Mouse (Mus musculus) myocyte (in vitro differentiated cells): ENCODE measurements around the gene Camk1d. TPM values are rescaled to one million over a fixed set of nuclear protein-coding genes. Genes with fewer than 3 reads are reported as not detected.
"Not testable (repeated sequence)": the region's sequence is repeated elsewhere in the genome, so short reads cannot be mapped to it uniquely, and the experiment has no call there.

Experiments used
- H3K27me3 ChIP-seq: one replicate; pipeline ENCODE4 v1.6.1; 2011; ENCODE audit not compliant: control insufficient read depth, insufficient read depth, insufficient read length
- H3K36me3 ChIP-seq: one replicate; pipeline ENCODE4 v1.6.1; 2011; ENCODE audit not compliant: control insufficient read depth, insufficient read depth
- H3K4me2 ChIP-seq: one replicate; pipeline ENCODE4 v1.6.1; 2011; ENCODE audit warnings: low read depth, control low read depth
- H3K4me3 ChIP-seq: one replicate; pipeline ENCODE4 v1.5.1; 2011; ENCODE audit warnings: mild to moderate bottlenecking, control low read depth, moderate library complexity
- H3K79me2 ChIP-seq: one replicate; pipeline ENCODE4 v1.6.1; 2011; ENCODE audit not compliant: control insufficient read depth, insufficient read depth
- H3ac ChIP-seq: one replicate; pipeline ENCODE4 v1.6.1; 2011; ENCODE audit not compliant: control insufficient read depth, insufficient read length
- CEBPB ChIP-seq: IDR thresholded peaks from 2 replicates; pipeline ENCODE4 v1.6.1; 2011; ENCODE audit warnings: mild to moderate bottlenecking, moderate library complexity; ENCODE audit not compliant: poor library complexity, insufficient read depth, severe bottlenecking
- E2F4 ChIP-seq: IDR thresholded peaks from one replicate; pipeline ENCODE4 v1.6.1; 2011; ENCODE audit warnings: mild to moderate bottlenecking, control low read depth, moderate library complexity; ENCODE audit not compliant: insufficient read depth
- MAX ChIP-seq: IDR thresholded peaks from one replicate; pipeline ENCODE4 v1.6.1; 2011; ENCODE audit warnings: low read depth, mild to moderate bottlenecking, control low read depth
- MYOD1 ChIP-seq, 3 experiments: IDR thresholded peaks; one replicate each; pipeline ENCODE4 v1.6.1; 2011; ENCODE audit warnings: control low read depth in 2 of 3, low read depth in 2 of 3, mild to moderate bottlenecking in 2 of 3, moderate library complexity in 1 of 3; ENCODE audit not compliant: insufficient read length in 2 of 3, control insufficient read depth in 1 of 3
- MYOG ChIP-seq, 3 experiments: IDR thresholded peaks; one replicate each; pipeline ENCODE4 v1.6.1; 2011; ENCODE audit warnings: control low read depth in 2 of 3, low read depth in 2 of 3, mild to moderate bottlenecking in 2 of 3; ENCODE audit not compliant: insufficient read length in 2 of 3, control insufficient read depth in 1 of 3, insufficient read depth in 1 of 3
- POLR2A ChIP-seq: IDR thresholded peaks from one replicate; pipeline ENCODE4 v1.6.1; 2011; ENCODE audit warnings: low read depth, mild to moderate bottlenecking, control low read depth, moderate library complexity; ENCODE audit not compliant: insufficient read length
- POLR2AphosphoS2 ChIP-seq: IDR thresholded peaks from one replicate; pipeline ENCODE4 v1.6.1; 2011; ENCODE audit warnings: low read depth, control low read depth; ENCODE audit not compliant: insufficient read length
- REST ChIP-seq: IDR thresholded peaks from one replicate; pipeline ENCODE4 v1.6.1; 2011; ENCODE audit warnings: mild to moderate bottlenecking, control low read depth, moderate library complexity; ENCODE audit not compliant: insufficient read depth, insufficient read length
- SRF ChIP-seq: IDR thresholded peaks from one replicate; pipeline ENCODE4 v1.6.1; 2011; ENCODE audit warnings: low read depth; ENCODE audit not compliant: control insufficient read depth, insufficient read length
- TCF12 ChIP-seq: IDR thresholded peaks from one replicate; pipeline ENCODE4 v1.6.1; 2011; ENCODE audit warnings: mild to moderate bottlenecking, control low read depth; ENCODE audit not compliant: poor library complexity, insufficient read depth, severe bottlenecking
- TCF3 ChIP-seq: IDR thresholded peaks from one replicate; pipeline ENCODE4 v1.6.1; 2011; ENCODE audit warnings: low read depth, control low read depth; ENCODE audit not compliant: insufficient read length
- USF1 ChIP-seq: IDR thresholded peaks from one replicate; pipeline ENCODE4 v1.6.1; 2011; ENCODE audit warnings: low read depth, mild to moderate bottlenecking, control low read depth, moderate library complexity
- polyA plus RNA-seq: library from polyadenylated mRNA; unstranded; fragments of >200 nt; fragmentation: generic; extraction: Trizol; gene quantifications from one replicate; pipeline ENCODE4 v1.2.1, GENCODE M21; 2012; ENCODE audit warnings: missing spikeins

Gene Camk1d
- polyA plus RNA-seq, 1 experiment = 1.1 TPM

GRCm38 (mm10) chr2:5611601-5612000 lies 102.7 kb downstream of the Camk1d start:
- TF ChIP-seq REST = no peak
- no peak for TF ChIP-seq MYOG (IDR thresholded peaks at IDR 0.05; ENCODE audit: control insufficient read depth in 1 of 3, insufficient read depth in 1 of 3, insufficient read length in 2 of 3, low read depth in 2 of 3)
- TF ChIP-seq MAX = no peak
- TF ChIP-seq POLR2A = no peak
- no peak for TF ChIP-seq POLR2AphosphoS2
- TF ChIP-seq SRF = no peak
- no peak for TF ChIP-seq CEBPB
- TF ChIP-seq E2F4 = no peak
- no peak for TF ChIP-seq TCF12
- TF ChIP-seq MYOD1 (IDR thresholded peaks at IDR 0.05; ENCODE audit: control insufficient read depth in 1 of 3, insufficient read length in 2 of 3, low read depth in 2 of 3) = no peak
- TF ChIP-seq TCF3 = no peak
- no peak for TF ChIP-seq USF1
- no peak overlapping the region for H3K4me2 ChIP-seq
- no peak overlapping the region for H3K4me3 ChIP-seq
- H3K79me2 ChIP-seq = no peaks in the 10 kb centered on the region
- no peaks in the 10 kb centered on the region for H3K36me3 ChIP-seq
- H3K27me3 ChIP-seq = no peaks in the 10 kb centered on the region
- no peak overlapping the region for H3ac ChIP-seq

GRCm38 (mm10) chr2:5610521-5610920 lies 103.8 kb downstream of the Camk1d start:
- no peak for TF ChIP-seq SRF
- TF ChIP-seq POLR2AphosphoS2 = no peak
- TF ChIP-seq USF1 = no peak
- no peak for TF ChIP-seq TCF3
- TF ChIP-seq POLR2A = no peak
- TF ChIP-seq REST = no peak
- no peak for TF ChIP-seq MYOD1 (IDR thresholded peaks at IDR 0.05; ENCODE audit: control insufficient read depth in 1 of 3, insufficient read length in 2 of 3, low read depth in 2 of 3)

DNA sequence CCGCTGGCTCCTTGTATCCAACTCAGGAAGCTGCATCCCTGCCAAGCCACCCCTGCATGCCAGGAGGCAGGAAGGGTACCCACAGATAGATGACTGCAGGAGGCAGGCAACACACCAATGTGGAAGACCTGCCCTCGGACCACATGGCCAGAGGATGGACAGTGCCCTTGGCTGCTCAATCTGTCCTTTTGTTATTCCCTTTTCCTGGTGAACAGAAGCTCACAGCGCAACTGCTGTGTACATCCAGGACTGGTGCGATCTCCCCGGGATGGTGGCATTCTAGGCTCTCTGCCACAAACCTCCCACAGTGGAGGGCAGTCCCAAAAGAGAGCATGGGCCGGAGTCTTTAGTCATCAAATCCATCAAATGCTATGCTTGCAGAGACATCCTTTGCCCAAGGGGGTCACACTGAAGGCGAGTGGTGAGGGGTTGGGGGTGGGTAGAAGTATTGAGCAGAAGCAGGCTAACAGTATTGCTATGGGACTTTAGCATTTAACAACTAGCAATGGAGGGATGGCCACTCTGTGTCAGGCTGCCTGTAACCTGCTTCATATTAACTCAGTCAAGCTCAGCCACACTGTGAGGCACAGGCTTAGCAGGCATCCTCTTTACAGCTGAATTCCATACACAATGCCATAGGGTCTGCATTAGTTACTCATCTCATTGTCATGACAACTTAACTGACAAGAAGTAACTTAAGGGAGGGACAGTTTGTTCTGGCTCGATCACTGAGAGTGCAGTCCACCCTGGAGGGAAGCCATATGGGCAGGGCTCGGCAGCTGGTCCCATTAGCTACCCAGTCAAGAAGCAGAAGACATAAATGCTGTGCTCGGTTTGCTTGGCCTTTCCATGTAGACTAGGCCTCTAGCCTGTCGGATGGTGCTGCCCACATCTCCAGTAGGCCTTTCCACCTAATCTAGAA lies 106.1 kb downstream of the Camk1d start:
- Histone ChIP-seq H3K36me3 (no peaks in the 10 kb centered on the region), H3K27me3 (no peaks in the 10 kb centered on the region), H3ac (no peak overlapping the region), H3K79me2 (no peaks in the 10 kb centered on the region), H3K4me3 (no peak overlapping the region), H3K4me2 (peak overlapping the region; percentile 54)
- TF ChIP-seq CEBPB = no peak
- no peak for TF ChIP-seq MYOD1 (IDR thresholded peaks at IDR 0.05; ENCODE audit: control insufficient read depth in 1 of 3, insufficient read length in 2 of 3, low read depth in 2 of 3)
- no peak for TF ChIP-seq MYOG (IDR thresholded peaks at IDR 0.05; ENCODE audit: control insufficient read depth in 1 of 3, insufficient read depth in 1 of 3, insufficient read length in 2 of 3, low read depth in 2 of 3)
- no peak for TF ChIP-seq SRF
- TF ChIP-seq TCF12 = no peak
- TF ChIP-seq TCF3 = no peak
- TF ChIP-seq USF1 = peak; percentile 3
- no peak for TF ChIP-seq MAX

More at GRCm38 (mm10) chr2:5610521-5610920, 103.8 kb downstream of the Camk1d start:
- Histone ChIP-seq H3K79me2 (no peaks in the 10 kb centered on the region), H3K36me3 (no peaks in the 10 kb centered on the region), H3K4me3 (no peak overlapping the region), H3ac (no peak overlapping the region), H3K27me3 (no peaks in the 10 kb centered on the region), H3K4me2 (no peak overlapping the region)

DNA sequence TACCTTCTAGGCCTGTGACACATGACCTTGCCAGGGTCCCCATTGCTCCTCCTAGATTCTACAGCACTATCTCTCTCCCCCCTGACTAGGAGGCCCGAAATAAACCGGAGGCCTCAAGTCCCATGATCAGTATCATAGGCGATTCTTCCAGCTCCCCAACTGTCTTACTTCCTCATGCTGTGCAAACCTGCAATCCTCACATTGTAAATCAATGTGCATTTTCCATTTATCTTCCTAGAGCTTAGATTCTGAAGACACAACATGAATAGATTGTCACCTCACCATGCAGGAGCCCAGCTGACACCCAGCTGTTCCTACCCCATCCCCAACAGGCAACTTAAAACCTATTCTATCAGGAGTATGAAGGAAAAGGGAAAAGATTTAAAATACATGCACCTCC lies 108.5 kb downstream of the Camk1d start:
- no peaks in the 10 kb centered on the region for H3K79me2 ChIP-seq
- no peak overlapping the region for H3K4me3 ChIP-seq
- TF ChIP-seq REST (no peak), CEBPB (no peak), MYOG (IDR thresholded peaks at IDR 0.05; ENCODE audit: control insufficient read depth in 1 of 3, insufficient read depth in 1 of 3, insufficient read length in 2 of 3, low read depth in 2 of 3) (no peak), USF1 (no peak)
- H3ac ChIP-seq = no peak overlapping the region
- no peaks in the 10 kb centered on the region for H3K36me3 ChIP-seq
- H3K4me2 ChIP-seq = no peak overlapping the region
- H3K27me3 ChIP-seq = no peaks in the 10 kb centered on the region

- Histone ChIP-seq H3K27me3 (no peaks in the 10 kb centered on the region), H3K4me3 (no peak overlapping the region), H3K79me2 (no peaks in the 10 kb centered on the region), H3K36me3 (no peaks in the 10 kb centered on the region), H3ac (no peak overlapping the region), H3K4me2 (no peak overlapping the region)
- TF ChIP-seq POLR2A (no peak), TCF12 (no peak), POLR2AphosphoS2 (no peak), E2F4 (no peak), CEBPB (no peak), REST (no peak), SRF (no peak), MAX (no peak), MYOD1 (IDR thresholded peaks at IDR 0.05; ENCODE audit: control insufficient read depth in 1 of 3, insufficient read length in 2 of 3, low read depth in 2 of 3) (no peak), USF1 (no peak)
These were observed 112.3 kb downstream of the Camk1d start for GRCm38 (mm10) chr2:5602044-5602443.

GRCm38 (mm10) chr2:5601243-5601642 lies 113.1 kb downstream of the Camk1d start:
- H3K79me2 ChIP-seq, H3K27me3 ChIP-seq, H3ac ChIP-seq, H3K36me3 ChIP-seq, H3K4me2 ChIP-seq, H3K4me3 ChIP-seq: not testable (repeated sequence)
